Mouse (Mus musculus) heart, embryonic 12.5 days (tissue): Measurements from ENCODE around the gene Sh2d3c. TPM values are rescaled to one million over a fixed set of nuclear protein-coding genes. Genes with fewer than 3 reads are reported as not detected.

ENCODE experiments used
- ATAC-seq: fragments of 200-750 bp; cut with Nextera tagmentation; 2 replicates; pipeline ENCODE4 v1.8.0; 2017; ENCODE audit warnings: moderate TSS enrichment, moderate library complexity; ENCODE audit not compliant: insufficient number of reproducible peaks, low FRiP score
- H3K27ac ChIP-seq: fragments of 300-500 bp; sonication (generic); 2 replicates; pipeline ENCODE4 v1.5.1; 2016; ENCODE audit warnings: mild to moderate bottlenecking, moderate library complexity; ENCODE audit not compliant: poor library complexity, severe bottlenecking
- H3K27me3 ChIP-seq: fragments of 300-500 bp; sonication (generic); replicated peaks from 2 replicates; pipeline ENCODE4 v1.6.1; 2016; ENCODE audit warnings: mild to moderate bottlenecking, moderate library complexity
- H3K36me3 ChIP-seq: fragments of 300-500 bp; sonication (generic); 2 replicates; pipeline ENCODE4 v1.6.1; 2016; ENCODE audit warnings: mild to moderate bottlenecking, moderate library complexity
- H3K4me1 ChIP-seq: fragments of 300-500 bp; sonication (generic); replicated peaks from 2 replicates; pipeline ENCODE4 v1.6.1; 2016; ENCODE audit warnings: mild to moderate bottlenecking
- H3K4me2 ChIP-seq: fragments of 300-500 bp; sonication (generic); 2 replicates; pipeline ENCODE4 v1.6.1; 2016; ENCODE audit warnings: mild to moderate bottlenecking, moderate library complexity
- H3K4me3 ChIP-seq: fragments of 300-500 bp; sonication (generic); 2 replicates; pipeline ENCODE4 v1.5.1; 2016; ENCODE audit warnings: mild to moderate bottlenecking
- H3K9ac ChIP-seq: fragments of 300-500 bp; sonication (generic); 2 replicates; pipeline ENCODE4 v1.6.1; 2016; ENCODE audit warnings: mild to moderate bottlenecking, moderate library complexity
- H3K9me3 ChIP-seq: fragments of 300-500 bp; sonication (generic); replicated peaks from 2 replicates; pipeline ENCODE4 v1.6.1; 2016; ENCODE audit warnings: mild to moderate bottlenecking, moderate library complexity
- WGBS: fragments of 180-500 bp; shearing (Covaris S2); methylation state at CpG from one replicate; pipeline ENCODE4 v1.1.7; 2016; 5-methylcytosine and 5-hydroxymethylcytosine counted together
- microRNA counts: library from miRNA; unstranded; fragments of <30 nt; microRNA quantifications from one replicate; lab custom pipeline; 2017
- microRNA-seq: library from miRNA; unstranded; fragments of <30 nt; microRNA quantifications from one replicate; pipeline ENCODE4, GENCODE M21; 2017
- polyA plus RNA-seq: library from polyadenylated mRNA; unstranded; fragments of >200 nt; fragmentation: Nextera tagmentation; extraction: Ambion mirVana; gene quantifications from 2 replicates; pipeline ENCODE4 v1.2.1, GENCODE M21; 2016

Sh2d3c gene
- polyA plus RNA-seq, 1 experiment from 2014 or later = 36.0 TPM

DNA sequence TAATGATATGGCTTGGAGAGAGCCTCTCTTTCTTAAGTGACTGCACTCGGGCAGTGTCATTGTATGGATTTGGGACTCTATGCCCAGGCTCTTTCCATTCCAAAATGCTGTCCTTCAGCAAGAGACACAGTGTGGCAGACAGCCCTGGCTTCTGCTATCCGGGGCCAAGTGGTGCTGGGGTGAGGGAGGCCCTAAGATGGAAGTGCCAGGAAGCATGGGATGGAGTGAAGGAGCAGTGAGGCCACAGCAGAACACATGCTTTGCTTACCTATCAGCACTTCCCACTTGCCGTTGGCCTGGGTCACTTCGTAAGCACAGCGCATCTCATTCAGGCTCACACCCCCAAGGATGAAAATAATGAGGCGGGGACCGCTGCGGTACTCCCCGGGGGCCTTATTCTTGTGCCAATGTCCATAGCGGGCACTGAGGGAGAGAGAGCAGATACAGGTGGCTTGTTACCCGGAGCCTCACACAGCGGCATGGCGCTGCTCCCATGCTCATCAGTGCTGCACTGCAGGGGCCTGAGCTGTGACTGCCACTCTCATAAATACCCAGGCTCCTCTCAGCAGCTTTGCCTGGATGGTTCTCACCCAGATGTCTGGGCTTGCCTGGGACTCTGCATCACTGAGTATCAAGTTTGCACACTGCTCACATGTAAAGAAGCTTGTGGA lies 75.0 kb downstream of the Sh2d3c start:
- Histone ChIP-seq H3K27ac (no peak overlapping the region), H3K4me2 (no peak overlapping the region), H3K9ac (no peak overlapping the region), H3K27me3 (no peaks in the 10 kb centered on the region), H3K4me1 (peaks cover 25% of the 10 kb centered on the region), H3K9me3 (no peaks in the 10 kb centered on the region), H3K36me3 (peaks cover 70% of the 10 kb centered on the region), H3K4me3 (no peak overlapping the region)
- 84% methylated on average over 13 of the region's 13 CpGs for WGBS
- ATAC-seq = no peak

- ATAC-seq = 0 out of 2 replicates have a peak, but pooled peaks have one; percentile 19
- H3K4me2 ChIP-seq = no peak overlapping the region
- H3K9ac ChIP-seq = 0 out of 2 replicates have a peak overlapping the region, but pooled peaks have one; percentile 15
- H3K27ac ChIP-seq = peak overlapping the region; percentile 63
- peaks cover 90% of the 10 kb centered on the region for H3K36me3 ChIP-seq
- peaks cover 22% of the 10 kb centered on the region for H3K4me1 ChIP-seq
- H3K27me3 ChIP-seq = no peaks in the 10 kb centered on the region
- H3K9me3 ChIP-seq = no peaks in the 10 kb centered on the region
- H3K4me3 ChIP-seq = no peak overlapping the region
- 33% methylated on average over 10 of the region's 10 CpGs for WGBS
Observed at GRCm38 (mm10) chr2:32798251-32798962, 77.6 kb downstream of the Sh2d3c start.

MicroRNAs encoded within 50 kb of the gene (microRNA counts, 519-probe panel; counts per million panel counts)
- microRNA mmu-miR-2861 (lab: Ali Mortazavi, UCI) = not detected

Small RNA genes within 50 kb of the gene (microRNA-seq; reads per million reads assigned to microRNA genes)
- gene Gm47291 (not detected), gene Mir2861 (not detected), gene Mir3960 (not detected), gene Mir8093 (not detected)

Other genes starting within 250 kb of the Sh2d3c start
- gene Fam102a, start 185.7 kb upstream of the Sh2d3c start, polyA plus RNA-seq = 7.9 and 9.0 TPM in 2 replicates
- 68.0 and 71.5 TPM in 2 replicates for gene Dpm2, start 150.2 kb upstream of the Sh2d3c start, polyA plus RNA-seq
- 0.23 and 0.33 TPM in 2 replicates for gene Pip5kl1, start 146.3 kb upstream of the Sh2d3c start, polyA plus RNA-seq
- 0.18 and 0.24 TPM in 2 replicates for gene 9430097D07Rik, start 145.4 kb upstream of the Sh2d3c start, polyA plus RNA-seq
- 45.6 and 47.2 TPM in 2 replicates for gene St6galnac4, start 134.0 kb upstream of the Sh2d3c start, polyA plus RNA-seq
- 31.6 and 35.3 TPM in 2 replicates for gene St6galnac6, start 121.3 kb upstream of the Sh2d3c start, polyA plus RNA-seq
- gene Ak1, start 99.3 kb upstream of the Sh2d3c start, polyA plus RNA-seq = 285 and 294 TPM in 2 replicates
- 159 and 168 TPM in 2 replicates for gene Eng, start 74.5 kb upstream of the Sh2d3c start, polyA plus RNA-seq
- 18.7 and 20.3 TPM in 2 replicates for gene Fpgs, start 16.9 kb upstream of the Sh2d3c start, polyA plus RNA-seq
- 67.5 and 73.3 TPM in 2 replicates for gene Cdk9, start 8.0 kb upstream of the Sh2d3c start, polyA plus RNA-seq
- gene 6330409D20Rik, start 20.0 kb downstream of the Sh2d3c start, polyA plus RNA-seq = not detected in 2 replicates
- gene Tor2a, start 36.2 kb downstream of the Sh2d3c start, polyA plus RNA-seq = 38.5 and 39.3 TPM in 2 replicates
- gene Ttc16, start 54.6 kb downstream of the Sh2d3c start, polyA plus RNA-seq = 0.09 and 0.24 TPM in 2 replicates
- 4.2 and 5.2 TPM in 2 replicates for gene Ptrh1, start 54.7 kb downstream of the Sh2d3c start, polyA plus RNA-seq
- 0.63 and 0.98 TPM in 2 replicates for gene Cfap157, start 63.4 kb downstream of the Sh2d3c start, polyA plus RNA-seq
- gene Stxbp1, start 126.2 kb downstream of the Sh2d3c start, polyA plus RNA-seq = 30.8 and 31.1 TPM in 2 replicates
- gene Fam129b, start 155.1 kb downstream of the Sh2d3c start, polyA plus RNA-seq = 62.0 and 64.4 TPM in 2 replicates
- 99.8 and 114 TPM in 2 replicates for gene Rpl12, start 240.5 kb downstream of the Sh2d3c start, polyA plus RNA-seq
- gene Lrsam1, start 240.6 kb downstream of the Sh2d3c start, polyA plus RNA-seq = 11.1 and 11.8 TPM in 2 replicates